Mouse (Mus musculus) megakaryocyte-erythroid progenitor cell, adult 5 weeks (primary cell): ENCODE data around the gene Rimkla. TPM values are rescaled to one million over a fixed set of nuclear protein-coding genes. Genes with fewer than 3 reads are reported as not detected.

ENCODE experiments used
- polyA plus RNA-seq: library from polyadenylated mRNA; stranded (reverse); fragments of >175 nt; gene quantifications from 2 replicates; pipeline ENCODE4 v1.2.3, GENCODE M21; 2012

Gene Rimkla
- not detected in 2 replicates for polyA plus RNA-seq

DNA sequence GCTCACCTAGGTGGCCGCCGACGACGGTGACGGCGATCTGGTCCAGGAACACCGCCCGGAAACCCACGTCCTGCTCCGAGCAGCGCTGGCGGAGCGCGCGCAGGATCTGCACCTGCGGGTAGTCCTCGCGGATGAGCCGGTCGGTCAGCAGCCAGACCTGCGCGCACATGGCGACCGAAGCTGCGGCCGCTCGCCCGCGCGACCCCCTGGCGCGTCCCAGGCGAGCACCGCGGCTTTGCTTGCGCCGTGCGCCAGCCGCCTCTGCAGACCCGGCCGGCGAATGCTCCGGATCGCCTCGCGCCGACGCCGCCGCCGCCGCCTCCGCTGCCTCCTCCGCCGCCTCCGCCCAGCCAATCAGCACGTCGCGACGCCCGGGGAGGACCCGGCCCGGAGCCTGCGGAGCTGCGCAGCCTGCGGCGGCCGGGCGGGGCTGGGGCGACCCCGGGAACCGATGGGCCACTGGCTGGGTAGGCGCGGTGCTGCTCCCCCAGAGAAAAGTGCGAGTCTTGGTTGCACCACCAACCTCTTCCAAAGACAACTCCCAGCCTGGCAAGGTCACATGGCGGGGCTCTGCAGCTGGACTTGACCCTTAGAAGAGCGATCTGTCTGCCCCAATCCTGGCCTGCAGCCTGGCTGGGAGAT is at the start of gene Rimkla:
TSS of gene Rimkla (minus strand) at position 338 of the 642 bp plus-strand sequence.

DNA sequence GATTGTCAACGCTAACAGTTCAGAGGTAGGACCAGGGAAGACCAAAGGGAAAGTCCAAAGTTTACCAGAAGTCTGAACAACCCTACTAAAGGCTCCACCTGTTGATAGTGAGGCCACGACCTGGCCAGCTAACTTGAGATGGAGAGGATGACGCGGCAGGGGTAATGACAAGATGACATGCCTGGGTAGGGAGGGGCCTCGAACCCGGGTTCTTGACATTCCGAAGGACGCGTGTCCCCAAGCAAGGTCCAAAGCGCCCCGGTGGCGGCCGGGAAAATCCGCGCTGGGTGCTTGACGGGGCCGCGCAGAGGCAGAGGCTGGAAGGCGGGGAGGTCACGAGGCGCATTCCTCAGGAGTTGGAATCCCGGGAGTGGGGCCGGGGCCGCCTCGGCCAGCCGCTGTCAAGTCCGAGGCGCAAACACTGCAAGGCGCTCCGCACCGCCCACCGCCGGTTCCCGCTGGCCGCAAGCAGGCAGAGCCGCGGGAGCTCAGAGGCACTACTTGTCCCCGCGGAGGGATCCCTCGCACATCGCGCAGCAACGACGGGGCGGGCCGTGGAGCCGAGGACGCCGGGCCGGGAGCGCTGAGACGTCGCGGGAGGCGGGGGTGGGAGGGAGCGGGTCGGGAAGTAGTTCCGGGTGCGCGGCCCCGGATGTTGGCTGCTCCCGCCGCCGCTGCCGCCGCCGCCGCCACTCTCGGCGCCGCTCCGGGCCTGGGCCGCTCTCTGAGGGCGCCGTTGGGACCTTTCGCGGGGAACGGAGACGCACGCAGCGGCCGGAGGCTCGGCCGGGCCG is 46.8 kb upstream of the Rimkla start, which contains the start of gene Frg2f1:
TSS of gene Frg2f1 (minus strand) at position 499 of the 794 bp plus-strand sequence.

DNA sequence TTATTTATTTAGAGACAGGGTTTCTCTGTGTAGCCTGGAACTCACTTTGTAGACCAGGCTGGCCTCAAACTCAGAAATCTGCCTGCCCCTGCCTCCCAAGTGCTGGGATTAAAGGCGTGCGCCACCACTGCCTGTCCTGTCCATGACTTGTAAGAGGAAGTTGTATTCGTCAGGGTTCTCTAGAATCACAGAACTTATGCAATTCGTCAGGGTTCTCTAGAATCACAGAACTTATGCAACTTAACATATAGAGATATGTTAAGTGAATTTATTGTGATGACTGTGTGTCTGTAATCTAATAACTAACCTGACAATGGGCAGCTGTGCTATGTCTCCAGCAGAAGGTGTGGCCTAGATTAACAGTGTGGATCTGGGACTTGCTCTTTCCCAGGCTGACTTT is 44.2 kb upstream of the Rimkla start, which contains the start of gene Foxj3:
TSS of gene Foxj3 (plus strand) at position 390 of the 400 bp plus-strand sequence.

DNA sequence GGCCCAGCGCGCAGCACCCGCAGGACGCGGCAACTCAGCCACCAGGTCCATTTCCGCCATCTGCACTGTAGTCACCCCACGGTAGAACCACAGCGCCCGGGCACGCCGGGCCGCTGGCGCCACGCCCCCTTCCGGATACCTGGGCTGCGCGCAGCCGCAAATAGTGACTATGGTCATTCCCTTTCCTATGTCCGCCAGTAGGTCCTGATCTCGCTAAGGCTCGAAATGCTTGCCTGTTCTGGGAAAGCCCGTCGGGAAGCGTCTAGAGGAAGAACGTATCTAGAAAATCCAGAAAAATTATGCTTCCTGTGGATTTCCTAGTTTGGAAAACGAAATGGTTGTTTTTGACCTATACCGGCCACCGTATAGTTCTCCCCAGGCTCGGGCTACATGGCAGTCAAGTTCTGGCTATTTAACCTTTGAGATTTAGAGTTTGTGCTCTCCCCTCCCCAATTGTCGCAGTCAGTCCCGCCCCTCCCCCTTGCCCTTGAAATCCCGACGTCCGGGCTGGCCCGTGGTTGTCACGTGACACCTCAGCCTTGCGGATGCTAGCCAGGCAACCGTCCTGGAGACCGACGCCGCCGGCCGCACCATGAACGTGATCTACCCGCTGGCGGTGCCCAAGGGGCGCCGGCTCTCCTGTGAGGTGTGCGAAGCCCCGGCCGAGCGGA is 70.0 kb downstream of the Rimkla start, which contains the start of the genes Ppcs and Zmynd12:
TSS of gene Ppcs (minus strand) at position 127 of the 671 bp plus-strand sequence.
TSS of gene Zmynd12 (plus strand) at position 521 of the 671 bp plus-strand sequence.

Other genes starting within 250 kb of the Rimkla start
- gene Cldn19, start 237.2 kb downstream of the Rimkla start, polyA plus RNA-seq, result not detected in 2 replicates
- 2,148 and 2,363 TPM in 2 replicates for gene Ybx1, start 198.0 kb downstream of the Rimkla start, polyA plus RNA-seq
- gene Ppih, start 172.1 kb downstream of the Rimkla start, polyA plus RNA-seq, result 2.2 and 2.7 TPM in 2 replicates
- gene Ccdc30, start 77.1 kb downstream of the Rimkla start, polyA plus RNA-seq, result 0.10 and 0.79 TPM in 2 replicates
- 4.2 and 6.6 TPM in 2 replicates for gene Ppcs, start 70.2 kb downstream of the Rimkla start, polyA plus RNA-seq
- 0.03 and 0.09 TPM in 2 replicates for gene Zmynd12, start 69.8 kb downstream of the Rimkla start, polyA plus RNA-seq
- gene Foxj3, start 44.4 kb upstream of the Rimkla start, polyA plus RNA-seq, result 9.5 and 13.4 TPM in 2 replicates
- 9.3 and 13.4 TPM in 2 replicates for gene Frg2f1, start 46.9 kb upstream of the Rimkla start, polyA plus RNA-seq
- not detected in 2 replicates for gene Guca2a, start 145.1 kb upstream of the Rimkla start, polyA plus RNA-seq
- gene Guca2b, start 166.3 kb upstream of the Rimkla start, polyA plus RNA-seq, result not detected in 2 replicates
- gene Hivep3, start 241.2 kb upstream of the Rimkla start, polyA plus RNA-seq, result 2.7 and 3.5 TPM in 2 replicates